Mouse (Mus musculus): ENCODE measurements around the gene Sox5.

Sox5 gene

DNA sequence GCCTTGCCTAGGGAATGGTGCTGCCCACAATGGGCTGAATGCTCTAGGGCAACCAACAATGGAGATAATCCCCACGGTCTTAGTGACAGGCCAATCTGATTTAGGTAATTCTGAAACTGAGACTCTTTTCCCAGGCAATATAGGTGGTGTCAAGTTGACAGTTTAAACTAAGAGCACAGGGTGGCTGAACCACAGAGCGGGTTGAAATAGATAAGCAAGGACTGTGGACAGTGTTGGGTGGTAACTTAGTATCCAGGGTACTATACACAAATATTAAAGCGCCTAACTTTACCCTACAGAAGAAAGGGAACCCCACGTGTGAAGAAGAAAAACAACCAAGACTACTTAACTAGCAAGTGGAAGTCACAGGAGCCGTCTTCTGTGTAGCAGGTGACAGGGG, 838.7 kb downstream of the Sox5 start:
- no peak for DNase-seq (ENCODE audit: low spot score)

- DNase-seq (ENCODE audit: low spot score), result no peak
Observed at GRCm38 (mm10) chr6:143941291-143941785, 840.4 kb downstream of the Sox5 start.

GRCm38 (mm10) chr6:143923146-143923545, 858.6 kb downstream of the Sox5 start:
- DNase-seq (ENCODE audit: low spot score), result no peak

DNA sequence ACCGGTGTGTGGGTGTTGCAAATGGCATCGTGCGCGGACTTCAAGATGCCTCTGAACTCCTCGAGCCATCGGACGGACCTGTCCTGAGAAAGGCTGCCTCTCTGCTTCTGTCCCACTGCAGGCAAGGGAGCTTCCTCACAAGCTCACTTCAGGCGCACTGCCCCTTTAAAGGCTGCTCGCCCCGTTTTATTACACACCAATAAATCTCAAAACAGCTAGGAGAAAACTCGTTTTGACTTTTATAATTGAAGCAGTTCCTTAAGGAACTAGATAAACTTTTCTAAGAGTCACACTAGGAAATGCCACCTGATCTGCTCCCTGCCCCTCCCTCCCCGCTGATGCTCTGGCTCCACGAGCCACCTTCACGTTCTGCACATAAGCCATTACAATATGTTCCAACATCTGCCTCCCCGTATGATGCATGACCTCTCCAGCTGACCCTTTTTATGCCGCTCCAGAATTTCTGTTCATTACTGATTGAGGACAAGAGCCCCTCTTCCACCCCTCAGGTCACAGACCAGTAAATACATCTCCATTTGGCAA, 863.3 kb downstream of the Sox5 start:
- no peak for DNase-seq (ENCODE audit: low spot score)

GRCm38 (mm10) chr6:143916152-143916735, 865.5 kb downstream of the Sox5 start:
- DNase-seq (ENCODE audit: low spot score), result no peak

DNA sequence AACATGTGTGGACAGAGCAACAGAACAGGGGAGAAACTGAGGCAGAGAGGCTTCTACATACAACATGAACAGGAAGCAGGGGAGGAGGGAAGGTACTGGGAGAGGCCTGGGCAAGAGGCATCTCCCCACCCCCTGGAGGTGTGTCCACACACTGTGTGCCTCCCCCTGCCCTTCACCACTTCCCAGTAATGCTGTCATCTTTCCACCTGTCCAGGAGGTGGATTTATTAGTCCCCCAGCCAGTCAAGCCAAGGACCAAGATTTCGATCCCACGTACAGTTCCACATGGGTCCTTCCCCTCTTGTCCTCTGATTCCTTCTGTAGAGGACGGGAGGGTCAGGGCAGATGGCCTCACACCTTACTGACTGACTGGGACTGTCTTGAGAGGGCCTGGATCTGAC, 866.1 kb downstream of the Sox5 start:
- DNase-seq (ENCODE audit: low spot score), result no peak

DNA sequence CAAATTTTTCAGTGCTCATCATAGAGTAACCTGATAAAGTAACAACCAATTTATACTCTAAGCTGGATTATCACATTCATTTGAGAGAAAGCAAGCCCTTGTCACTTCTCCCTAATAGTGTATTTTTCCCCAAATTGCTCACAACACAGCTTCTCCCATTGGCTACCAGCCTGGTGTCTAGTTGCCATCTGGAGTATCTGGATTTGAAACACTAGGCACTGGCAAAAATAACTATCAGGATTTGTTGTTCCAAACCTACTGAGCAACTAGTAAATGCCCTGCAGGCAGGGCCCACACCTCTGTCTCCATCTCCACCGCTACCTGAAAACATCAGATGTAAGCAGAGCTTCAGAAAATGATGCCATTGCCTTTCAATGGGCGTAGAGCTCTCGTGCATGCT, 869.5 kb downstream of the Sox5 start:
- DNase-seq (ENCODE audit: low spot score), result no peak

- no peak for DNase-seq (ENCODE audit: low spot score)
Observed at GRCm38 (mm10) chr6:143904693-143905031, 877.1 kb downstream of the Sox5 start.

DNA sequence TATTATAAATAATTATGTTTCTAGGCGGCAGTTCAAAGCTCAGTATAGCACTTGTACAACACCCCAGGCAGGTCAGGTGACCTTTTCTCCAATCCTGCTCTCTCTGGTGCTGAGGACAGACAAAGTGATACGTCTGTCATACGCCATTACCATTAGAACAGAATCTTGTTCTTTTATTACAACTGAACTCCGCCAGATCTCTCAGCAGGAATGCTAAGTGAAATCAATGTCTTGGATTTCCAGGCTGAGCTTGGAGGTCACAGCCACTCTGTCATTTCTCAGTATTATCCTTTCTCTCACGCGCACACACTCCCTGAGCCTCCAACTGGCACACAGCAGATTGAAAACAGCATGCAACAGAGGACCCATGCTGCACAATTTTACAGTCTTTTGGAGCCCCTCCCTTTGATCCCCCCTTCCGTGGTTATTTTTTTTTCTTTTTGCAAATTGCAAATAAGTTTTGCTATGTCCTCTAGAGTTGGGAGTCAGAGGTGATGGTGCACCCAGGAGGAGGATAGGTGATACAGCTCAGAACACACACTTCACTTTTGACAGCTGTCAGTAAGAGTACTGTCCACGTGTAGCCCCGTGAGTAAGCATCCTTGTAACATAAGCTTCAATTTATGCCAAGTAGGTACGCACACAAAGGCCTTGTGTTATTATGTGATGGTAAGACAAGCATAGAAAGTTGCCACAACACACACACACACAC, 877.6 kb downstream of the Sox5 start:
- no peak for DNase-seq (ENCODE audit: low spot score)

DNA sequence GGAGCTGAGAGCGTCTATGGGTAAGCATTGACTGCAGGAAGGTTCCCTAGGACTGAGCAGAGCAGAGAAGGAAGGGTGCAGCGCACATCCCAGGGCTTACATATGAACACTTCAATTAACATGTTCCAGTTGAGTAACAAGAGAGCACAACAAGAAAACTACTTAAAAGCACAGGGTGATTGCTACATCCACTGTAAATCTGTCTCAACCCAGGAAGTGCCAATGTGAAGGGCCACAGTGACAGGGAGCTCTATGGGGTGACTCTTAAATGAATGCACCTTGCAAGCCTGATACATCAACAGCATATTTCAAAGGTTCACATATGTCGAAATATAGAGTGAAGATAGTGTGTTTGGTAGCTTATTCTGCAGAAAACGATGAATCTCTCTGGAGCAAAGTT, 880.9 kb downstream of the Sox5 start:
- no peak for DNase-seq (ENCODE audit: low spot score)

DNA sequence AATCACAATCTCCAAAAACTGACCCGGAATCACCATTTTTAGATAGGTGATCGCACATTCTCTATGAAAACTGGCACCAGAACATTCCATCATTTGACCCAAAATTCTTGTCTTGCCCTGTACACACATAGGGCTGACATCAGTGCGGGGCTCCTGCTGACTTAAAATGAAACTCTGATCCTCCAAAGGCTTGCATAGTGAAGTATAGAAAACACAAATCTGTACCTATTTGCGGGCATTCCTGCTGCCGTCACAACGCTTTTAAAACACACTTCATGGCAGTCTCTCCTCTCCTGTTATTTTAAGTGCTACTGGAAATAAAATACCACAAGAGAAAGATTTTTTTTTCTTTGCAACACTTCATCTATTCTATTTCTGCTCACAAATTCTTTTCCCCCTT, 886.7 kb downstream of the Sox5 start:
- no peak for DNase-seq (ENCODE audit: low spot score)

DNA sequence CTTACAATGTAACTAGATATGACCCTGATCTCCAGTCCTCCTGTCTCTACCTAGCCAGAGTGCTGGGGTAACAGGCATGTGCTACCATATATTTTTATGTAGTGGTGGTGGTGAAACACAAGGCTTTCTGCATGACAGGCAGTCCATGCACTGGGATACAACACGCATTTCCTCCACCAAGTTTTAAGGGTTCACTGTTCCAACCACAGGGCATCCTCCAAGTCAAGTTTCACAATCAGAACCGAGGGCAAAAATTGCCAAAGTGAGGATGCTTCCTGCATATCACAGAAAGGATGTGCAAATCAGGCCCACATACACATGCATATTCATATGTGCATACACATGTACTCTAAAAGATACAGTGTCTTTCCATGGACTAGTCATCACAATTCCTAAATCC, 888.9 kb downstream of the Sox5 start:
- DNase-seq (ENCODE audit: low spot score), result no peak

GRCm38 (mm10) chr6:143888556-143888955, 893.2 kb downstream of the Sox5 start:
- DNase-seq (ENCODE audit: low spot score), result no peak

- no peak for DNase-seq (ENCODE audit: low spot score)
Observed at GRCm38 (mm10) chr6:143878525-143878924, 903.3 kb downstream of the Sox5 start.

- DNase-seq (ENCODE audit: low spot score), result no peak
Observed at GRCm38 (mm10) chr6:143868790-143869189, 913.0 kb downstream of the Sox5 start.

GRCm38 (mm10) chr6:143868155-143868685, 913.6 kb downstream of the Sox5 start:
- peak; percentile 73 for DNase-seq (ENCODE audit: low spot score)

- DNase-seq (ENCODE audit: low spot score), result no peak
Observed at GRCm38 (mm10) chr6:143867029-143867428, 914.7 kb downstream of the Sox5 start.

GRCm38 (mm10) chr6:143866566-143866965, 915.2 kb downstream of the Sox5 start:
- no peak for DNase-seq (ENCODE audit: low spot score)

GRCm38 (mm10) chr6:143862611-143863110, 919.1 kb downstream of the Sox5 start:
- no peak for DNase-seq (ENCODE audit: low spot score)

GRCm38 (mm10) chr6:143860036-143860435, 921.7 kb downstream of the Sox5 start:
- DNase-seq (ENCODE audit: low spot score), result no peak

- DNase-seq (ENCODE audit: low spot score), result no peak
Observed at GRCm38 (mm10) chr6:143859535-143859934, 922.2 kb downstream of the Sox5 start.

- DNase-seq (ENCODE audit: low spot score), result no peak
Observed at GRCm38 (mm10) chr6:143858551-143858950, 923.2 kb downstream of the Sox5 start.

DNA sequence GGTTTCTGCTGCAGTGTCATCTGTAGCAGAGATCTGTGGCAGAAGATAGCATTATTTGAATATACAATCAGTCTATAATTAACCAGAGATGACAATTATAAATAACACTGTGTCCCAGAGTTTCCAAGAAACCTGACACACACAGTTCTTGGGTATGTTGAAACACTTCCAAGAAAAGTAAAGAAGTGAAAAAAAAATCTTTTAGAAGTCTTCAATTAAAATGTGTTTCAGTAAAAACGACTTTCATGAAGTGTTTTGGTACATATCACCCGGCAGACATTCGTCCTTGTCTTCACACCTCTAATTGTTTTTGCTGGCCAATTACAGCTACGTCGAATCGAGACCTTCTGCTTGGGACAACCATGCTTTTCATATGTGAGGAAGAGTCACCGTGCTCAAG, 924.4 kb downstream of the Sox5 start:
- no peak for DNase-seq (ENCODE audit: low spot score)

Measured in T-cell, adult 2 months (primary cell).